ENCODE assay signal across 22 mouse cellular contexts in genomic region chr15:96628256-96628655, GRCm38 (mm10). TPM values are rescaled to one million over a fixed set of nuclear protein-coding genes. Genes with fewer than 3 reads are reported as not detected.
A peak's percentile ranks its signal among the peaks of the same experiment; 100 is the strongest.
DNase-seq lines count a peak whose midpoint lies in the region; ATAC-seq lines count a peak whose summit lies in the region.
"Had no signal": no experiment of that assay in that cellular context is flagged by ENCODE, and none has a peak within 500 bp of the region (broad histone marks: within the 10 kb centered on the region; RNA-seq: fewer than 3 reads in every experiment).

No protein-coding gene starts in this region.

- H3K4me2 ChIP-seq in forebrain, embryonic 15.5 days (replicated peaks) = no peak overlapping the region

- DNase-seq in frontal cortex, postnatal 25 days (ENCODE audit: low spot score in 2 of 2) = no peak
- DNase-seq in right cerebral cortex, adult 18-20 months = peak; percentile 32
- no peak for DNase-seq in right cerebral cortex, postnatal 25 days
- peak; percentile 43 for DNase-seq in brain, adult 2 months (ENCODE audit: low read depth, low spot score)
- DNase-seq: adrenal gland, adult 2 months; adrenal gland, adult 8-10 months; adrenal gland, postnatal 10 days; adrenal gland, postnatal 14 days; adrenal gland, postnatal 25 days; adrenal gland, postnatal 36 days; B cell, adult 2 months; cerebellum, adult 11 months; cerebellum, adult 11-12 months; cerebellum, adult 18-20 months; cerebellum, adult 2 months had no signal

- H3K36me3 ChIP-seq in forebrain, embryonic 15.5 days = peaks cover 23% of the 10 kb centered on the region
- H3K36me3 ChIP-seq: G1E had no signal

- no peak overlapping the region for H3K4me3 ChIP-seq in forebrain, embryonic 15.5 days

- no peak overlapping the region for H3K27ac ChIP-seq in forebrain, embryonic 15.5 days (replicated peaks)

- H3K4me1 ChIP-seq in forebrain, embryonic 15.5 days = peaks cover 6% of the 10 kb centered on the region; the same call in 1 of the 2 replicates

- peak; percentile 52; the same call in 1 of the 2 replicates for ATAC-seq in frontal cortex, adult (ENCODE audit: low TSS enrichment)
- ATAC-seq in forebrain, embryonic 15.5 days (replicated peaks) = no peak
- ATAC-seq: activated CD4-positive, CD25-positive, alpha-beta regulatory T cell, adult 4 months; CD4-positive, CD25-positive, alpha-beta regulatory T cell, adult 4 months; Patski had no signal

- no peaks in the 10 kb centered on the region for H3K27me3 ChIP-seq in forebrain, embryonic 15.5 days
- H3K27me3 ChIP-seq: CH12.LX, Patski had no signal

- no peak overlapping the region for H3K9ac ChIP-seq in forebrain, embryonic 15.5 days (replicated peaks)

- no peaks in the 10 kb centered on the region for H3K9me3 ChIP-seq in forebrain, embryonic 15.5 days

- 94% methylated on average over 7 of the region's 7 CpGs for WGBS in forebrain, embryonic 15.5 days

RNA-seq across cellular contexts. Expression of gene Slc38a1, which starts 14.5 kb away (rescaled TPM):
- polyA plus RNA-seq in forebrain, embryonic 15.5 days (2015; fragmentation: Nextera tagmentation; extraction: Ambion mirVana) = 145 and 147 TPM in 2 replicates
- polyA plus RNA-seq: G1E had no signal

Comparison
In these comparisons a context has a peak if more than half of its experiments do, and no peak if none do; other contexts are left out.
1. DNase-seq: peak in right cerebral cortex, adult 18-20 months (single experiment) and brain, adult 2 months (single experiment); none in frontal cortex, postnatal 25 days (0 of 2) and right cerebral cortex, postnatal 25 days (single experiment).